Mouse (Mus musculus): ENCODE data around the gene Lgr5. TPM values are rescaled to one million over a fixed set of nuclear protein-coding genes. Genes with fewer than 3 reads are reported as not detected.

Lgr5 gene
- polyA plus RNA-seq, 1 experiment = not detected

- no peak for TF ChIP-seq GATA1 (IDR thresholded peaks at IDR 0.05; ENCODE audit: low read length)
Measured at GRCm38 (mm10) chr10:115583071-115583470, 4.5 kb downstream of the Lgr5 start.

GRCm38 (mm10) chr10:115581971-115582370, 5.6 kb downstream of the Lgr5 start:
- TF ChIP-seq GATA1 (IDR thresholded peaks at IDR 0.05; ENCODE audit: low read length) = no peak

- no peak for TF ChIP-seq GATA1 (IDR thresholded peaks at IDR 0.05; ENCODE audit: low read length)
Measured at GRCm38 (mm10) chr10:115579494-115579893, 8.1 kb downstream of the Lgr5 start.

GRCm38 (mm10) chr10:115579076-115579475, 8.5 kb downstream of the Lgr5 start:
- no peak for TF ChIP-seq GATA1 (IDR thresholded peaks at IDR 0.05; ENCODE audit: low read length)

- TF ChIP-seq GATA1 (IDR thresholded peaks at IDR 0.05; ENCODE audit: low read length) = no peak
Measured at GRCm38 (mm10) chr10:115571734-115572440, 15.7 kb downstream of the Lgr5 start.

- no peak for TF ChIP-seq GATA1 (IDR thresholded peaks at IDR 0.05; ENCODE audit: low read length)
Measured at GRCm38 (mm10) chr10:115571317-115571716, 16.3 kb downstream of the Lgr5 start.

- no peak for TF ChIP-seq GATA1 (IDR thresholded peaks at IDR 0.05; ENCODE audit: low read length)
Measured at GRCm38 (mm10) chr10:115570577-115570976, 17.0 kb downstream of the Lgr5 start.

- no peak for TF ChIP-seq GATA1 (IDR thresholded peaks at IDR 0.05; ENCODE audit: low read length)
Measured at GRCm38 (mm10) chr10:115569712-115570491, 17.7 kb downstream of the Lgr5 start, which contains the start of gene A930009A15Rik. TSS of gene A930009A15Rik (plus strand) at chr10:115569986.

- TF ChIP-seq GATA1 (IDR thresholded peaks at IDR 0.05; ENCODE audit: low read length) = no peak
Measured at GRCm38 (mm10) chr10:115563961-115564360, 23.6 kb downstream of the Lgr5 start.

GRCm38 (mm10) chr10:115562911-115563686, 24.5 kb downstream of the Lgr5 start:
- TF ChIP-seq GATA1 (IDR thresholded peaks at IDR 0.05; ENCODE audit: low read length) = no peak

GRCm38 (mm10) chr10:115561136-115561880, 26.3 kb downstream of the Lgr5 start:
- TF ChIP-seq GATA1 (IDR thresholded peaks at IDR 0.05; ENCODE audit: low read length) = no peak

- no peak for TF ChIP-seq GATA1 (IDR thresholded peaks at IDR 0.05; ENCODE audit: low read length)
Measured at GRCm38 (mm10) chr10:115556738-115557242, 30.8 kb downstream of the Lgr5 start.

- no peak for TF ChIP-seq GATA1 (IDR thresholded peaks at IDR 0.05; ENCODE audit: low read length)
Measured at GRCm38 (mm10) chr10:115555191-115555765, 32.3 kb downstream of the Lgr5 start.

GRCm38 (mm10) chr10:115553352-115554113, 34.0 kb downstream of the Lgr5 start:
- no peak for TF ChIP-seq GATA1 (IDR thresholded peaks at IDR 0.05; ENCODE audit: low read length)

All from G1E-ER4 (cell line).